8 mouse cellular contexts compared by ENCODE assay signal in the genomic region with DNA sequence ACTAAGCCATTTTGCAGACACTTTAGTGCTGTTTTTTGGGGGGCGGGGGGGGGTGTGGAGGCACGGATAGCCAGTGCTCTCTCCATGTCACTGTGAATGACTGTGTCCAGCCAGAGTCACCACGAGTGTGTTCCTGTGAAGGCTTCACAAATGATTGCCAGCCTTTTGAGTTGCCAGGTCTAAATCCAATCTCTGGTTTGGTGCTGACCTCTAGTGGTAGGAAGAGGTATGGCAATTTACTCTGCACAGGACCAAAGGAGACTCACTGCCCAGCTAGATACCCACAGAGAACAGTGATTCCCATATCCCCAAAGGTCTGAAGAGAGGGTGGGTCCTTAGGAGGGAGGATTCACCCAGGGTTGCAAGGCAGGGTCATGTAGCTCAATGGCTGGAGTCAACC. TPM values are rescaled to one million over a fixed set of nuclear protein-coding genes. Genes with fewer than 3 reads are reported as not detected.
DNase-seq lines count a peak whose midpoint lies in the region; ATAC-seq and TF ChIP-seq lines count a peak whose summit lies in the region.

No protein-coding gene starts in this region.

- TF ChIP-seq CTCF in E14TG2a.4 (conservative IDR thresholded peaks at IDR 0.05; ENCODE audit: low read length): peak; percentile 95

- no peak overlapping the region for H3K9ac ChIP-seq in neural tube, embryonic 15.5 days (replicated peaks)

- no peak overlapping the region for H3K4me3 ChIP-seq in E14TG2a.4 (replicated peaks; ENCODE audit: low read length)
- no peak overlapping the region for H3K4me3 ChIP-seq in neural tube, embryonic 15.5 days (replicated peaks)

- peaks cover 41% of the 10 kb centered on the region for H3K27me3 ChIP-seq in E14TG2a.4 (ENCODE audit: insufficient read depth, low read length)
- H3K27me3 ChIP-seq in neural tube, embryonic 15.5 days (replicated peaks): no peaks in the 10 kb centered on the region

- no peaks in the 10 kb centered on the region for H3K9me3 ChIP-seq in E14TG2a.4 (ENCODE audit: low read length)
- no peaks in the 10 kb centered on the region for H3K9me3 ChIP-seq in neural tube, embryonic 15.5 days (replicated peaks)

- H3K4me1 ChIP-seq in E14TG2a.4 (replicated peaks; ENCODE audit: low read depth, low read length): peaks cover 13% of the 10 kb centered on the region
- peaks cover 40% of the 10 kb centered on the region for H3K4me1 ChIP-seq in neural tube, embryonic 15.5 days

- no peaks in the 10 kb centered on the region for H3K36me3 ChIP-seq in E14TG2a.4 (ENCODE audit: insufficient read depth, low read length)
- 0 out of 2 replicates have a peak, but pooled peaks cover 4% of the 10 kb centered on the region for H3K36me3 ChIP-seq in neural tube, embryonic 15.5 days

- intact Hi-C loops in heart, postnatal 36 days (cut with DNase I): loop anchor here (1.0 to 5.0 kb wide), 3 partner anchors 75 to 203 kb away; no protein-coding TSS in a partner anchor

- peak; percentile 72 for DNase-seq in adrenal gland, adult 2 months
- DNase-seq in embryo, embryonic 10.5 days (ENCODE audit: low spot score): peak; percentile 94
- peak; percentile 67 to 77 for DNase-seq in heart, postnatal 36 days
- peak; percentile 82 for DNase-seq in kidney, postnatal 36 days
- peak; percentile 38 to 79 for DNase-seq in lung, adult 18-20 months
- DNase-seq in thymus, postnatal 14 days: peak; percentile 74

- peak; percentile 33 for ATAC-seq in neural tube, embryonic 15.5 days (ENCODE audit: low FRiP score)

- H3K4me2 ChIP-seq in neural tube, embryonic 15.5 days: no peak overlapping the region

- WGBS in neural tube, embryonic 15.5 days: 0% methylated on average over 3 of the region's 3 CpGs

- H3K27ac ChIP-seq in neural tube, embryonic 15.5 days (replicated peaks): 0 out of 2 replicates have a peak overlapping the region, but pooled peaks have one; percentile 33

RNA-seq across cellular contexts. Expression of a gene that starts 15.1 kb away (rescaled TPM):
- total RNA-seq in adrenal gland, adult 2 months (2021): under 1 TPM in 1 of 2 experiments, not detected in 1; 0.59 TPM
- polyA plus RNA-seq in adrenal gland, adult 2 months (2012; rRNA removed): 1.3 TPM in 2 replicates
- not detected for total RNA-seq in heart, postnatal 36 days (2021)
- polyA plus RNA-seq in neural tube, embryonic 15.5 days (2015; fragmentation: Nextera tagmentation; extraction: Ambion mirVana): 1.7 and 2.2 TPM in 2 replicates

RNA-seq across cellular contexts. Expression of a gene that starts 32.8 kb away (rescaled TPM):
- total RNA-seq in adrenal gland, adult 2 months (2021): 100 to 1,000 TPM; 414 to 589 TPM
- 80.7 and 95.4 TPM in 2 replicates for polyA plus RNA-seq in adrenal gland, adult 2 months (2012; rRNA removed)
- total RNA-seq in heart, postnatal 36 days (2021): 100 to 1,000 TPM; 324 to 333 TPM
- polyA plus RNA-seq in neural tube, embryonic 15.5 days (2015; fragmentation: Nextera tagmentation; extraction: Ambion mirVana): 412 and 499 TPM in 2 replicates
